In genomic region chr7:75271921-75272381, GRCm38 (mm10) we compare ENCODE assay signal across 19 mouse cellular contexts. TPM values are rescaled to one million over a fixed set of nuclear protein-coding genes. Genes with fewer than 3 reads are reported as not detected.
DNase-seq lines count a peak whose midpoint lies in the region; ATAC-seq and TF ChIP-seq lines count a peak whose summit lies in the region.
"Had no signal": no experiment of that assay in that cellular context is flagged by ENCODE, and none has a peak within 500 bp of the region (broad histone marks: within the 10 kb centered on the region; RNA-seq: fewer than 3 reads in every experiment).

No protein-coding gene starts in this region.

- H3K27ac ChIP-seq in hindbrain, embryonic 16.5 days (ENCODE audit: low read depth, low read length), result no peak overlapping the region
- H3K27ac ChIP-seq in hindbrain, embryonic 12.5 days, result no peak overlapping the region
- H3K27ac ChIP-seq in left cerebral cortex, adult 2 months, result peak overlapping the region; percentile 84
- H3K27ac ChIP-seq: embryonic facial prominence, embryonic 10.5 days; limb, embryonic 12.5 days; liver, embryonic 15.5 days; neural tube, embryonic 15.5 days had no signal

- no peak overlapping the region for H3K9ac ChIP-seq in hindbrain, embryonic 16.5 days (ENCODE audit: low read depth, low read length)
- no peak overlapping the region for H3K9ac ChIP-seq in hindbrain, embryonic 12.5 days
- H3K9ac ChIP-seq: limb, embryonic 12.5 days; liver, embryonic 15.5 days; neural tube, embryonic 15.5 days had no signal

- TF ChIP-seq CTCF in left cerebral cortex, adult 2 months (IDR thresholded peaks at IDR 0.05), result no peak

- H3K4me3 ChIP-seq in hindbrain, embryonic 16.5 days (ENCODE audit: low read length), result no peak overlapping the region
- H3K4me3 ChIP-seq in hindbrain, embryonic 12.5 days, result no peak overlapping the region
- no peak overlapping the region for H3K4me3 ChIP-seq in left cerebral cortex, adult 2 months
- H3K4me3 ChIP-seq: embryonic facial prominence, embryonic 10.5 days; erythroblast, embryonic 14.5 days; limb, embryonic 12.5 days; liver, embryonic 15.5 days; neural tube, embryonic 15.5 days had no signal

- peak; percentile 68 for ATAC-seq in hindbrain, embryonic 16.5 days
- no peak for ATAC-seq in hindbrain, embryonic 12.5 days (ENCODE audit: low FRiP score)
- ATAC-seq: CD4-positive, CD25-positive, alpha-beta regulatory T cell, adult 4 months; inflammation-experienced regulatory T-cells, adult 6 months had no signal

- intact Hi-C loops in left cerebral cortex, adult 2 months (cut with DNase I), result loop anchor here (2.0 to 5.0 kb wide), 2 partner anchors 15 to 65 kb away; no protein-coding TSS in a partner anchor

- 44% methylated on average over 3 of the region's 3 CpGs for WGBS in hindbrain, embryonic 16.5 days
- WGBS in hindbrain, embryonic 12.5 days, result 59% methylated on average over 3 of the region's 3 CpGs

- H3K4me1 ChIP-seq in hindbrain, embryonic 16.5 days (ENCODE audit: control insufficient read depth, insufficient read depth, low read depth, low read length), result peaks cover 7% of the 10 kb centered on the region
- H3K4me1 ChIP-seq in hindbrain, embryonic 12.5 days, result no peaks in the 10 kb centered on the region
- H3K4me1 ChIP-seq: embryonic facial prominence, embryonic 10.5 days; limb, embryonic 12.5 days; liver, embryonic 15.5 days; neural tube, embryonic 15.5 days had no signal

- no peaks in the 10 kb centered on the region for H3K36me3 ChIP-seq in hindbrain, embryonic 16.5 days (ENCODE audit: control insufficient read depth, insufficient read depth, low read length)
- no peaks in the 10 kb centered on the region for H3K36me3 ChIP-seq in hindbrain, embryonic 12.5 days
- H3K36me3 ChIP-seq: embryonic facial prominence, embryonic 10.5 days; limb, embryonic 12.5 days; liver, embryonic 15.5 days; neural tube, embryonic 15.5 days had no signal

- H3K9me3 ChIP-seq in hindbrain, embryonic 16.5 days (ENCODE audit: control insufficient read depth, low read length), result no peaks in the 10 kb centered on the region
- no peaks in the 10 kb centered on the region for H3K9me3 ChIP-seq in hindbrain, embryonic 12.5 days (replicated peaks)
- H3K9me3 ChIP-seq: embryonic facial prominence, embryonic 10.5 days; limb, embryonic 12.5 days; liver, embryonic 15.5 days; neural tube, embryonic 15.5 days had no signal

- H3K4me2 ChIP-seq in hindbrain, embryonic 16.5 days (ENCODE audit: low read length), result no peak overlapping the region
- no peak overlapping the region for H3K4me2 ChIP-seq in hindbrain, embryonic 12.5 days (replicated peaks)
- H3K4me2 ChIP-seq: limb, embryonic 12.5 days; liver, embryonic 15.5 days; neural tube, embryonic 15.5 days had no signal

- H3K27me3 ChIP-seq in hindbrain, embryonic 16.5 days (replicated peaks; ENCODE audit: control insufficient read depth, insufficient read depth, low read length), result no peaks in the 10 kb centered on the region
- H3K27me3 ChIP-seq in hindbrain, embryonic 12.5 days, result no peaks in the 10 kb centered on the region
- H3K27me3 ChIP-seq: limb, embryonic 12.5 days; liver, embryonic 15.5 days; neural tube, embryonic 15.5 days had no signal

- peak; percentile 66 to 67 for DNase-seq in right cerebral cortex, adult 2 months (ENCODE audit: low spot score in 2 of 2)
- no peak for DNase-seq in right cerebral cortex, postnatal 14 days
- DNase-seq in left cerebral cortex, adult 2 months (ENCODE audit: extremely low spot score in 1 of 2, low spot score in 2 of 2), result peak in 1 of 2 experiments; percentile 35
- DNase-seq in Muller cell, postnatal 12 days (ENCODE audit: inconsistent ontology term), result no peak
- no peak for DNase-seq in adrenal gland, postnatal 10 days
- DNase-seq: adrenal gland, postnatal 14 days; gastrocnemius, postnatal 14 days; heart, postnatal 14 days; thymus, adult 2 months had no signal

RNA-seq across cellular contexts. Expression of gene Sv2b, which starts 37.1 kb away (rescaled TPM):
- polyA plus RNA-seq in hindbrain, embryonic 16.5 days (2015; fragmentation: Nextera tagmentation; extraction: Ambion mirVana), result 20.4 and 23.5 TPM in 2 replicates
- 2.6 and 2.9 TPM in 2 replicates for polyA plus RNA-seq in hindbrain, embryonic 12.5 days (2016; fragmentation: Nextera tagmentation; extraction: Ambion mirVana)
- 100 to 1,000 TPM; 348 to 386 TPM for total RNA-seq in left cerebral cortex, adult 2 months (2021)
- total RNA-seq in adrenal gland, postnatal 10 days (2021), result under 1 TPM; 0.30 to 0.42 TPM
- total RNA-seq: MEL had no signal
- polyA plus RNA-seq: CD4-positive, CD25-positive, alpha-beta regulatory T cell, adult 4 months; erythroblast, embryonic 14.5 days; inflammation-experienced regulatory T-cells, adult 6 months had no signal

Comparison
In these comparisons a context has a peak if more than half of its experiments do, and no peak if none do; other contexts are left out.
1. DNase-seq: peak in right cerebral cortex, adult 2 months (2 of 2); none in right cerebral cortex, postnatal 14 days (single experiment), Muller cell, postnatal 12 days (single experiment) and adrenal gland, postnatal 10 days (single experiment).
2. RNA of gene Sv2b, which starts 37.1 kb away (total RNA-seq): 348 to 386 TPM in left cerebral cortex, adult 2 months; 0.30 to 0.42 TPM in adrenal gland, postnatal 10 days; every median in the first group is over 100 times any median in the second.